Mouse (Mus musculus) heart, postnatal 4 days (tissue): ENCODE results near the gene Dll1. TPM values are rescaled to one million over a fixed set of nuclear protein-coding genes. Genes with fewer than 3 reads are reported as not detected.

Experiments used
- DNase-seq: peaks from one replicate; pipeline ENCODE4 v3.0.0; 2021
- total RNA-seq, 2 experiments: library from RNA; stranded (reverse); gene quantifications; 2 replicates each; pipeline ENCODE4 v1.2.3; 2021

Gene Dll1
- total RNA-seq, 2 experiments from 2014 or later, result 6.7 to 7.2 TPM

- DNase-seq, result no peak
These were observed 1.9 kb upstream of the Dll1 start for GRCm38 (mm10) chr17:15378413-15379109.

DNA sequence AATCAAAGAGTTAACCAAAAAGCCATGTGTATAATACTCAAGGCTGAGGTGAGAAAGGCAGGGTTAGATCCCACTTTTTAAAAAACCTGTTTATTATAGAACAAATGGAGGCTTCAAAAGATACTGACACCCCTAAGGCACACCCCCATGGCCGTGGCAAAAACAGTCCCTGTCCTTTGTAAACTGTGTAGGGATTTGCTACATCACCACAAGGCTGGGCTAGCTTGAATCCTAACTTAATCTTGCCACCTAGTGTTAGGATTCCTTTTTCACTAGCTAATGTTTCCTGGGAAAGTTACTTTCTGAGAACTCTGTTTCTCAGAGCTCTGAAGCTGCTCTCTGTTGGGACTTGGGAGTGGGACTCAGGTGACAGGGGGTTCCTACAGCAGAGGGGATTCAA, 1.2 kb upstream of the Dll1 start:
- DNase-seq, result peak; percentile 40

DNA sequence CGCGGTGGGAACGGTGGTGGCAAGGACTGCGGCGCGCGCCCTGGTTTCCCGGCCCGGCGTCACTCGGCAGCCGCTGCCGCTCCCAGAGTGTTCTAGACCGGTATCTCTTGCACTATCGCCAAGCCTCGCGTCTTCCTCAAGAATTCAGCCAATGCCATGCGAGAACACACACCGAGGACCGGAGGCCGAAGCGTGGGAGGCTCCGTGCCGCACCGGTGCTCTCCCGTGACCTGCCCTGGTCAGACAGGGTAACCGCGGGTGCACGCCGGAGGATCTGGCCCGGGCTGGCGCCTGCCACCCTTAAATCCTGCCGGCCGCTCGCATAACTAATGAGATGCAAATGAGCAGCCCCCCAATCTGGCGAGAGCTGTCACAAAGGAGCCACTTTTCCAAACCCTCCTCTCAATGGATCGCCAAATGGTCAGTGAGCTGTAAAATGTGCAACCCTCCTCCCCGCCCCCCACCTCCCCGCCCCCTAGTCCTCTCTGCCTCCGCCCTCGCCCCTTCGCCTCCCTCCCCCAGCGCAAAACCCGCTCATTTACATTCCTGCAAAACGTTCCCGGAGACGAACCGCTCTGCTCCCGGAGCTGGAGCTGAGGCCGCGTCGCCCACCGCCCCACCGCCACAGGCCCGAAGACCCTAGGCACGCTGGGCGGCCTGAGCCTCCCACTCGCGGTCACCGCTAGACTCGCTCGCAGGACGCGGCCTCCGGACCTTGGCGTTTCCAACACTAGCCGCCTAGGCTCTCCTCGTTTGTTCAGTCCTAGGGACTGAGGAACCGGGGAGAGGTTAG, 775 bp downstream of the Dll1 start:
- DNase-seq, result peak; percentile 60

DNA sequence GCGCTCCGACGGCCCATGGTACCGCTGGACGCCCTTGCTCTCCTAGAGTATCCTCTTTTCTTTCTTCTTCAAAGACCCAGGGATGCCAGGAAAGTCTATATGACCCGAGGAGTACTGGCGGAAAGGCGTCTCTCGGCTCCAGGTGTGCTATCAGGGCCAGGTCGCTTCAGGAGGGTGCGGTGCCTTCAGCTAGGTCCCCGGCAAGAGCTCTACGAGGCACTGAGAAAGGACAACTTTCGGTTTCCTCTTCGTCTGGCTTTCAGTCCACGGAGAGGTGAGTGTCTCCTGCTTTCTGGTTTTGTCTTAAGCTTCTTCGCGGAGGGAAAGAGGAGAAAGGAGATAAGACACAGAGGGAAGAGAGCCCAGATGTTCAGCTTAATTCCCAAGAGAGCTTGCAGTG, 1.4 kb downstream of the Dll1 start:
- no peak for DNase-seq

- peak; percentile 14 for DNase-seq
These were observed 2.1 kb downstream of the Dll1 start for GRCm38 (mm10) chr17:15374321-15375141.

DNA sequence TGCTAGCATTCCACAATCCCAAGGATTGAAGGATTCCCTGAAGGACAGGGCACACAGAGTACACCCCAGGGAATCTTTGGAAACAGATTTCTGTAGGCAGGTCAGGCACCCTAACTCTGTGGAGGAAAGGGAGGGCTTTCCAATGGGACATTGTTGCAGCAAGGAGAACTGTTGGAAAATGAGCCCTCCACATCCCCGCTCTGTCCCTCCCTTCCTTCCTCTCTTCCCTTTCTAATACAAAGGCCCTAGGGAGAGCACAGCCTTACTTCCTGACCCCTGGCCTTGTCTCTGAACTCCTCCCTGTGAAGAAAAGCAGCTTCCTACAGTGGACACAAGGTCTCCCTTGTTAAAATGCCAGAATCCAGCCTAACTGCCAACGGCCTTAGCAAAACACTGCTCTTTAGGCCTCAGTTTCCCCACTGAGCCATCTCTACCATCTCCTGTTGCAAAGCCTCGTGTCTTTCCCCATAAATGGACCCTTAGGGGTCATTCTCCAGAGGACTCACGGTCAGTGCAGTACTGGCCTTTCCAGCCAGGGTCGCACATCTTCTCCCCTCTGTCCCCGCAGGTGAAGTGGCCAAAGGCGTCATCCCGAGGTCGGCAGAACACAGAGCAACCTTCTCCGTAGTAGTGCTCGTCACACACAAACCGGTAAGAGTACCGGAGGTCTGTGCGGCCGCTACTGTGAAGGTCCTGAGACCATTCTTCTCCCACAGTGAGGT, 3.6 kb downstream of the Dll1 start:
- peak; percentile 19 for DNase-seq

DNA sequence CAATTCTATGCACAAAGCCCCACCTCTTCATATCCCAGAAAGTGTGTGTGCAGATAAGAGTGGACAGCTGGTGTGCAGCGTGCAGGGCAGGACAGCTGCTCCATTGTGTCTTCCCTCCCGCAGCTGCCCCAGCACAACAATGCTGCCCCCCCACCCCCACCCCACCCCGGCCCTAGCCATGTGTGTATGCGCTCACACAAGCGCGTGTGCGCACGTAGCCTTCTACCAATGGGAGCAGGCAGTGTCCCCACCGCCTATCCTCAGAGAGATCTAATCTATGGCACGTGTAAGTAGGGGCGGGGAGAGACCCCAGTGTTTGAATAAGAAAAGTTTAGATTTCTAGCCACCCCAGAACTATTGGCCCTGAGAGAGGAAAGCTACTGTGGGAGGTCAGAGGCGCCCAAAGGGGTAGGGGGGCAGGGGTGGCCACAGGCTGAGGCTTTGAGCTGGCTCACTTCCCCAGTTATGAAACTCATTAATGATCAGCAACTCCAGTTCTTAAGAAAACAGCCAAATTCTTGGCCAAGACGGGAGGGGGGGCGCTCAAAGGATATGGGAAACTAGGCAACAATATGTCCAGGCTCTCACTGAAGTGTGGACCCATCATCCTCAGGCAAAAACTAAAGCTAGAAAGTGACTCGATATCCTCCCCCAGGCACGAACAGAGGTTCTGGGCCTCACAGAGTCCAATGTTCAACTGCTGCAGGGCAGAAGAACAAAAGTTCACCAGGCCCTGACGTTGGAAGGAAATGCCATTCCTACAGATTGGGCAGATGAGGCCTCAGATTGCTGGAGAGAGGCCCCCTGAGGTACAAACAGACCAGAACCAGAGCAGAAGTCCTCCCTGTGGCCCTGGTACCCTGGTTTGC, 4.5 kb downstream of the Dll1 start:
- no peak for DNase-seq

- DNase-seq, result no peak
These were observed 6.3 kb downstream of the Dll1 start for GRCm38 (mm10) chr17:15370401-15370800.

DNA sequence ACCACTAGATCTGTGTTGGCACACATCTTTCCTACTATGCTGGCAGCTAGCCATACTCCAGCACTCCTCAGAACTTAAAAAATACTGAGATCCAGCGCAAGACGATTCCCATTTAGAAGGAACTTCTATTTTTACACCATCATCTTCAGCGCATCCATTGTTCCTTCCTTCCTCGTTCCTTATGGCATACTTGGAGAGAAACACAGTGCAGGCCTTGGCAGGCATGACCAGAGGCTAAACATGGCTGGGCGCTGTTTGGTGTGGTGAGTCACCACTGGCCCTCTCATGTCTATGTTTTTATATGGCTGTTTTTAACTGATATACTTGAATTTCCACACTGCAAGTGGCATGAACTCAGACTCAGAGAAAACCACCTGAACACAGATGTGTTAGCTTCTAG, 11.0 kb downstream of the Dll1 start:
- DNase-seq, result peak; percentile 56

GRCm38 (mm10) chr17:15363656-15364055, 13.0 kb downstream of the Dll1 start:
- no peak for DNase-seq

- DNase-seq, result no peak
These were observed 19.6 kb downstream of the Dll1 start for GRCm38 (mm10) chr17:15357071-15357470.

DNA sequence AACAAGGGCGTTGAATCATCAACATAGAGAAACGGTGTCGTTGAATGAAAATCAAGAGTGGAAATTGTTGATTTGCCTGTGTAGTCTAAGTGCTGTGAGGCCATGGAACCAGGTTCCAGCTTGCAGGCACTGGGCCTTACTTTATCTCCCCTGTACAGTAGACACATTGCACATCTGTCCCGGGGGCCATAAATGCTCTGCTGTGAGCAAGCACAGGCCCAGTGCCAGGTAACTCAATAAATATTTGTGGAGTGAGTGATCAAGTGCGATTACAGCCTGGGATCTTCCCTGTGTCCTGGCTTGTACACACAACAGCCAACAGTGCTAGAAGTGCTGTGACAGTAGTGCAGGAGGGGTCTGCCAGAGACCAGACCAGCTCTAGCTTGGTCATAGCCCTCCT, 20.1 kb downstream of the Dll1 start:
- DNase-seq, result no peak

- no peak for DNase-seq
These were observed 21.6 kb downstream of the Dll1 start for GRCm38 (mm10) chr17:15355072-15355471.

DNA sequence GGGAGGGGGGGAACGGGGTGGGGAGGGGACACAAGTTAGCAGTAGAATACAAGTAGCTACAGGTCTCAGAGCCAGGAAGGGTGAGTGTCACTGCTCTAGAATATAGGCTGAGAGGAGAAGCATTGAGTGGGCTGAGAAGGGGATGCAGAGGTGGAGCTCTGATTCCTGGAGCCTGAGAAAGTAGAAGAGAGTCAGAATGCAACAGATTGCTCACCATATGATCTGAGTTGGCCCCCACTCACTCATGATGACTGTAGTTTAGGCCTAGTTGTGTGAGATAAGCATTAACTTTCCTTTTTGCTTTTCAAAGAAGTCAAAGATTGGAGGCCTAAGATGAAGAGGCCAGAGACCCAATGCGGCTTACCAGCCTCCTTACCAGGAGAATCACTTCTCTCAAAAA, 22.7 kb downstream of the Dll1 start:
- no peak for DNase-seq

- DNase-seq, result no peak
These were observed 23.6 kb downstream of the Dll1 start for GRCm38 (mm10) chr17:15352869-15353610.

GRCm38 (mm10) chr17:15350152-15350551, 26.5 kb downstream of the Dll1 start:
- no peak for DNase-seq

GRCm38 (mm10) chr17:15343071-15343822, 33.4 kb downstream of the Dll1 start:
- DNase-seq, result no peak

DNA sequence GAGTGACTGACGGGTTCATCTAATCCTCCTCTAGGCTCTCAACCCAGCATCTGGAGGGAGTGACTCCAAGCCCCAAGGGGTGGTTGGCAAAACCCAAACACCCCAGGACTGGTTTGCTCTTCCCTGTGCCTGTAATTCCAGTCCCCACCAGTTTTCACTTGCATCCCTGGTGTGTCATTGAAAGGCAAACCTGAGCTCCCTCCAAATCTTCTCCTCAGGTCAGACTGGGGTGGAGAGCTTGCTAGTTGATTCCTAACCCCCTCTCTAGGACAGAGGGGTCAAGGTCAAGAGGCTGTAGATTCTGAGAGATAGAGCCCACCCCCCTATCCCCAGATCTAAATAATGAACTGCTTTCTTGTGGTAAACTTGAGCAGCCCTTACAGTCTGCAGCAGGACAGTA, 38.8 kb downstream of the Dll1 start:
- no peak for DNase-seq

- no peak for DNase-seq
These were observed 46.8 kb downstream of the Dll1 start for GRCm38 (mm10) chr17:15329740-15330318.

- no peak for DNase-seq
These were observed 49.6 kb downstream of the Dll1 start for GRCm38 (mm10) chr17:15327106-15327505.
